Mouse (Mus musculus) intestine, embryonic 14.5 days (tissue): Measurements from ENCODE around the gene Rpl37. TPM values are rescaled to one million over a fixed set of nuclear protein-coding genes. Genes with fewer than 3 reads are reported as not detected.

Experiments
- ATAC-seq: fragments of 200-750 bp; cut with Nextera tagmentation; replicated peaks from 2 replicates; pipeline ENCODE4 v1.8.0; 2017; ENCODE audit warnings: low read depth, moderate number of reproducible peaks, moderate TSS enrichment, moderate library complexity; ENCODE audit not compliant: low FRiP score, low TSS enrichment
- DNase-seq: peaks from one replicate; pipeline ENCODE4 v3.0.0-alpha.2; 2018; ENCODE audit warnings: low spot score
- H3K27ac ChIP-seq: fragments of 300-500 bp; sonication (generic); 2 replicates; pipeline ENCODE4 v1.5.1; 2014; ENCODE audit warnings: low read depth, mild to moderate bottlenecking, control low read depth
- H3K27me3 ChIP-seq: fragments of 300-500 bp; sonication (generic); replicated peaks from 2 replicates; pipeline ENCODE4 v1.6.1; 2014; ENCODE audit warnings: low read length, control low read depth; ENCODE audit not compliant: control insufficient read depth, insufficient read depth
- H3K36me3 ChIP-seq: fragments of 300-500 bp; sonication (generic); 2 replicates; pipeline ENCODE4 v1.6.1; 2014; ENCODE audit warnings: low read length, control low read depth; ENCODE audit not compliant: control insufficient read depth, insufficient read depth
- H3K4me1 ChIP-seq: fragments of 300-500 bp; sonication (generic); replicated peaks from 2 replicates; pipeline ENCODE4 v1.6.1; 2014; ENCODE audit warnings: low read length, control low read depth, mixed read lengths; ENCODE audit not compliant: control insufficient read depth, insufficient read depth
- H3K4me2 ChIP-seq: fragments of 300-500 bp; sonication (generic); 2 replicates; pipeline ENCODE4 v1.6.1; 2014; ENCODE audit warnings: low read length
- H3K4me3 ChIP-seq: fragments of 300-500 bp; sonication (generic); 2 replicates; pipeline ENCODE4 v1.5.1; 2014; ENCODE audit warnings: low read depth, low read length, control low read depth, mixed read lengths
- H3K9ac ChIP-seq: fragments of 300-500 bp; sonication (generic); 2 replicates; pipeline ENCODE4 v1.6.1; 2014; ENCODE audit warnings: mild to moderate bottlenecking, low read length
- H3K9me3 ChIP-seq: fragments of 300-500 bp; sonication (generic); 2 replicates; pipeline ENCODE4 v1.6.1; 2016; ENCODE audit warnings: low read length, control low read depth; ENCODE audit not compliant: control insufficient read depth
- WGBS: fragments of 180-500 bp; shearing (Covaris S2); extraction: QIAGEN DNeasy Blood & Tissue Kit; methylation state at CpG from one replicate; pipeline ENCODE4 v1.1.7; 2014; 5-methylcytosine and 5-hydroxymethylcytosine counted together
- polyA plus RNA-seq: library from polyadenylated mRNA; unstranded; fragments of >200 nt; fragmentation: Nextera tagmentation; extraction: Ambion mirVana; gene quantifications from 2 replicates; pipeline ENCODE4 v1.2.1, GENCODE M21; 2014

Rpl37 gene
- 807 and 885 TPM in 2 replicates for polyA plus RNA-seq

GRCm38 (mm10) chr15:5116270-5117030 lies at the start of gene Rpl37:
TSS of gene Rpl37 (plus strand) at chr15:5116645.
- H3K4me2 ChIP-seq, result peak within 1 kb of the TSS; percentile 89
- ATAC-seq (peak; percentile 98), DNase-seq (peak; percentile 98)
- H3K9ac ChIP-seq, result peak within 1 kb of the TSS; percentile 92
- peak within 1 kb of the TSS; percentile 95 for H3K4me3 ChIP-seq
- H3K36me3 ChIP-seq, result peaks cover 41% of the 10 kb centered on the region
- WGBS, result under 1% methylated on average over 54 of the region's 55 CpGs
- peaks cover 16% of the 10 kb centered on the region for H3K4me1 ChIP-seq
- H3K27me3 ChIP-seq, result no peaks in the 10 kb centered on the region
- H3K9me3 ChIP-seq, result no peaks in the 10 kb centered on the region
- H3K27ac ChIP-seq, result peak within 1 kb of the TSS; percentile 89

GRCm38 (mm10) chr15:5068801-5069518 lies 47.5 kb upstream of the Rpl37 start:
- Histone ChIP-seq H3K36me3 (no peaks in the 10 kb centered on the region), H3K4me2 (no peak overlapping the region), H3K27me3 (no peaks in the 10 kb centered on the region), H3K9ac (no peak overlapping the region), H3K27ac (no peak overlapping the region), H3K4me1 (no peaks in the 10 kb centered on the region), H3K4me3 (no peak overlapping the region), H3K9me3 (no peaks in the 10 kb centered on the region)
- ATAC-seq, result no peak
- peak; percentile 54 for DNase-seq
- 58% methylated on average over 15 of the region's 15 CpGs for WGBS

- 68% methylated on average over 1 of the region's 1 CpGs for WGBS
- no peaks in the 10 kb centered on the region for H3K9me3 ChIP-seq
- ATAC-seq, result no peak
These were observed 35.2 kb upstream of the Rpl37 start for GRCm38 (mm10) chr15:5081235-5081634.

GRCm38 (mm10) chr15:5086162-5086561 lies 30.3 kb upstream of the Rpl37 start:
- Histone ChIP-seq H3K4me2 (no peak overlapping the region), H3K27ac (no peak overlapping the region), H3K4me1 (no peaks in the 10 kb centered on the region), H3K9ac (no peak overlapping the region), H3K4me3 (no peak overlapping the region), H3K36me3 (no peaks in the 10 kb centered on the region), H3K27me3 (no peaks in the 10 kb centered on the region), H3K9me3 (no peaks in the 10 kb centered on the region)
- ATAC-seq (no peak), DNase-seq (no peak)
- 11% methylated on average over 2 of the region's 2 CpGs for WGBS

More at GRCm38 (mm10) chr15:5081235-5081634, 35.2 kb upstream of the Rpl37 start:
- H3K4me2 ChIP-seq, result no peak overlapping the region
- no peaks in the 10 kb centered on the region for H3K4me1 ChIP-seq
- no peaks in the 10 kb centered on the region for H3K27me3 ChIP-seq
- H3K36me3 ChIP-seq, result no peaks in the 10 kb centered on the region
- H3K9ac ChIP-seq, result no peak overlapping the region
- no peak for DNase-seq
- H3K4me3 ChIP-seq, result no peak overlapping the region
- H3K27ac ChIP-seq, result no peak overlapping the region

- Histone ChIP-seq H3K27me3 (no peaks in the 10 kb centered on the region), H3K4me1 (no peaks in the 10 kb centered on the region), H3K36me3 (no peaks in the 10 kb centered on the region), H3K9me3 (no peaks in the 10 kb centered on the region), H3K4me2 (no peak overlapping the region), H3K4me3 (no peak overlapping the region), H3K9ac (no peak overlapping the region), H3K27ac (no peak overlapping the region)
- ATAC-seq (no peak), DNase-seq (no peak)
- 63% methylated on average over 7 of the region's 7 CpGs for WGBS
These were observed 27.4 kb upstream of the Rpl37 start for GRCm38 (mm10) chr15:5088850-5089608.

GRCm38 (mm10) chr15:5090131-5090530 lies 26.3 kb upstream of the Rpl37 start:
- ATAC-seq, result no peak
- 87% methylated on average over 10 of the region's 10 CpGs for WGBS
- no peak overlapping the region for H3K4me2 ChIP-seq
- H3K4me3 ChIP-seq, result no peak overlapping the region
- no peak for DNase-seq
- no peaks in the 10 kb centered on the region for H3K36me3 ChIP-seq
- no peak overlapping the region for H3K27ac ChIP-seq
- no peak overlapping the region for H3K9ac ChIP-seq
- H3K9me3 ChIP-seq, result no peaks in the 10 kb centered on the region
- H3K4me1 ChIP-seq, result no peaks in the 10 kb centered on the region
- no peaks in the 10 kb centered on the region for H3K27me3 ChIP-seq

GRCm38 (mm10) chr15:5095534-5096301 lies 20.7 kb upstream of the Rpl37 start:
- Histone ChIP-seq H3K4me1 (no peaks in the 10 kb centered on the region), H3K4me2 (no peak overlapping the region)
- 71% methylated on average over 11 of the region's 11 CpGs for WGBS

GRCm38 (mm10) chr15:5097376-5097775 lies 19.1 kb upstream of the Rpl37 start:
- Histone ChIP-seq H3K9ac (no peak overlapping the region), H3K9me3 (no peaks in the 10 kb centered on the region), H3K27ac (no peak overlapping the region), H3K4me1 (no peaks in the 10 kb centered on the region), H3K4me3 (no peak overlapping the region), H3K27me3 (no peaks in the 10 kb centered on the region), H3K36me3 (no peaks in the 10 kb centered on the region), H3K4me2 (no peak overlapping the region)
- ATAC-seq (no peak), DNase-seq (no peak)
- 86% methylated on average over 1 of the region's 1 CpGs for WGBS

More at GRCm38 (mm10) chr15:5095534-5096301, 20.7 kb upstream of the Rpl37 start:
- no peak overlapping the region for H3K27ac ChIP-seq
- no peak for DNase-seq
- H3K36me3 ChIP-seq, result no peaks in the 10 kb centered on the region
- H3K9ac ChIP-seq, result no peak overlapping the region
- no peak for ATAC-seq
- H3K27me3 ChIP-seq, result no peaks in the 10 kb centered on the region
- H3K4me3 ChIP-seq, result no peak overlapping the region
- no peaks in the 10 kb centered on the region for H3K9me3 ChIP-seq
